Mouse (Mus musculus): ENCODE results near the gene Gm38655.

GRCm38 (mm10) chr17:25188150-25189031, 13.1 kb upstream of the Gm38655 start, which contains the start of gene Unkl:
- TF ChIP-seq CTCF (IDR thresholded peaks at IDR 0.05; ENCODE audit: low read depth) (no peak), EP300 (IDR thresholded peaks at IDR 0.05; ENCODE audit: low read depth) (no peak)
